Comparison of ENCODE assay signal across 22 mouse cellular contexts in the genomic region with DNA sequence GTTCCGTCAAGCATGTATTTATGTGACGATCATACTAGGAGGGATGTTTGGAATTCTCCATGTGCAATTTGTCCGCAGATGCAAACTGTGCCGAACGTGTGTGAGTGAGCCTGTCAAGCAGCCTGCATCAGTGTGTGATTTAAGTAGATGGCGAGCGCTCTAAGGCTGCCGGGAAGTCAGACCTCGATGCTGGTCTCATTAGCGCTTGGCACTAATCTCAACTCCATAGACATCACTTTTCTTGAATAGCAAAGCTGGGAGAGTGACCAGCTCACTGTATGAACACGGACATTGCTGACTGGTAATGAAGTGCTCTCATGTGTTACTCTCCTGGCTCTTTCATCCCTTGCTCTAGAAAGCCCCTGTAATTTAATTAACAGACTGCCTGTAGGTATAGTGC. TPM values are rescaled to one million over a fixed set of nuclear protein-coding genes. Genes with fewer than 3 reads are reported as not detected.
A peak's percentile ranks its signal among the peaks of the same experiment; 100 is the strongest.
DNase-seq lines count a peak whose midpoint lies in the region; ATAC-seq lines count a peak whose summit lies in the region.
"Had no signal": no experiment of that assay in that cellular context is flagged by ENCODE, and none has a peak within 500 bp of the region (broad histone marks: within the 10 kb centered on the region; RNA-seq: fewer than 3 reads in every experiment).

No protein-coding gene starts in this region.

- no peaks in the 10 kb centered on the region for H3K9me3 ChIP-seq in midbrain, embryonic 13.5 days
- H3K9me3 ChIP-seq in midbrain, embryonic 10.5 days (replicated peaks): no peaks in the 10 kb centered on the region
- no peaks in the 10 kb centered on the region for H3K9me3 ChIP-seq in forebrain, embryonic 15.5 days
- H3K9me3 ChIP-seq in midbrain, embryonic 15.5 days: no peaks in the 10 kb centered on the region
- H3K9me3 ChIP-seq: embryonic facial prominence, embryonic 12.5 days; limb, embryonic 13.5 days; stomach, embryonic 15.5 days had no signal

- peak; percentile 69 for ATAC-seq in midbrain, embryonic 13.5 days
- ATAC-seq in forebrain, embryonic 15.5 days (replicated peaks): peak; percentile 74
- peak; percentile 52 for ATAC-seq in midbrain, embryonic 15.5 days (replicated peaks)
- ATAC-seq: intestine, embryonic 16.5 days; Patski had no signal

- H3K27me3 ChIP-seq in midbrain, embryonic 13.5 days: no peaks in the 10 kb centered on the region
- no peaks in the 10 kb centered on the region for H3K27me3 ChIP-seq in midbrain, embryonic 10.5 days (ENCODE audit: low read depth, poor library complexity, severe bottlenecking)
- H3K27me3 ChIP-seq in forebrain, embryonic 15.5 days: no peaks in the 10 kb centered on the region
- H3K27me3 ChIP-seq in midbrain, embryonic 15.5 days (replicated peaks): no peaks in the 10 kb centered on the region
- H3K27me3 ChIP-seq: embryonic facial prominence, embryonic 12.5 days; limb, embryonic 13.5 days; Patski; stomach, embryonic 15.5 days had no signal

- DNase-seq in midbrain, embryonic 10.5 days (ENCODE audit: low spot score): no peak
- peak; percentile 57 for DNase-seq in retina, postnatal 1 day
- no peak for DNase-seq in ovary, postnatal 36 days (ENCODE audit: low spot score)
- DNase-seq in left cerebral cortex, adult 8-10 months (ENCODE audit: low spot score in 2 of 2): no peak
- DNase-seq: adrenal gland, adult 8-10 months; cerebellum, adult 9-10 months; gastrocnemius, postnatal 14 days; heart, adult 2 months; heart, postnatal 4 days; lung, postnatal 10 days; thymus, adult 18-20 months; thymus, postnatal 4 days had no signal

- peaks cover 23% of the 10 kb centered on the region for H3K4me1 ChIP-seq in midbrain, embryonic 13.5 days (replicated peaks)
- H3K4me1 ChIP-seq in midbrain, embryonic 10.5 days: peaks cover 12% of the 10 kb centered on the region
- peaks cover 20% of the 10 kb centered on the region for H3K4me1 ChIP-seq in forebrain, embryonic 15.5 days
- peaks cover 9% of the 10 kb centered on the region; the same call in 1 of the 2 replicates for H3K4me1 ChIP-seq in midbrain, embryonic 15.5 days
- H3K4me1 ChIP-seq: limb, embryonic 13.5 days; stomach, embryonic 15.5 days had no signal

- H3K4me2 ChIP-seq in midbrain, embryonic 13.5 days (replicated peaks): no peak overlapping the region
- no peak overlapping the region for H3K4me2 ChIP-seq in forebrain, embryonic 15.5 days (replicated peaks)
- H3K4me2 ChIP-seq in midbrain, embryonic 15.5 days: no peak overlapping the region
- H3K4me2 ChIP-seq: embryonic facial prominence, embryonic 12.5 days; limb, embryonic 13.5 days; stomach, embryonic 15.5 days had no signal

- no peak overlapping the region for H3K4me3 ChIP-seq in midbrain, embryonic 13.5 days (replicated peaks)
- H3K4me3 ChIP-seq in midbrain, embryonic 10.5 days: no peak overlapping the region
- H3K4me3 ChIP-seq in forebrain, embryonic 15.5 days: no peak overlapping the region
- H3K4me3 ChIP-seq in midbrain, embryonic 15.5 days: no peak overlapping the region
- H3K4me3 ChIP-seq: embryonic facial prominence, embryonic 12.5 days; erythroblast, embryonic 14.5 days; heart, adult 2 months; limb, embryonic 13.5 days; stomach, embryonic 15.5 days had no signal

- H3K9ac ChIP-seq in midbrain, embryonic 13.5 days (replicated peaks): no peak overlapping the region
- no peak overlapping the region for H3K9ac ChIP-seq in forebrain, embryonic 15.5 days (replicated peaks)
- H3K9ac ChIP-seq in midbrain, embryonic 15.5 days: no peak overlapping the region
- H3K9ac ChIP-seq: embryonic facial prominence, embryonic 12.5 days; limb, embryonic 13.5 days; liver, embryonic 14.5 days; stomach, embryonic 15.5 days had no signal

- WGBS in midbrain, embryonic 13.5 days: 69% methylated on average over 11 of the region's 11 CpGs
- WGBS in midbrain, embryonic 10.5 days: 89% methylated on average over 11 of the region's 11 CpGs
- 27% methylated on average over 11 of the region's 11 CpGs for WGBS in forebrain, embryonic 15.5 days
- 60% methylated on average over 11 of the region's 11 CpGs for WGBS in midbrain, embryonic 15.5 days

- H3K27ac ChIP-seq in midbrain, embryonic 13.5 days: 0 out of 2 replicates have a peak overlapping the region, but pooled peaks have one; percentile 30
- no peak overlapping the region for H3K27ac ChIP-seq in midbrain, embryonic 10.5 days (replicated peaks)
- no peak overlapping the region for H3K27ac ChIP-seq in forebrain, embryonic 15.5 days (replicated peaks)
- H3K27ac ChIP-seq in midbrain, embryonic 15.5 days: 0 out of 2 replicates have a peak overlapping the region, but pooled peaks have one; percentile 30
- H3K27ac ChIP-seq: embryonic facial prominence, embryonic 12.5 days; heart, adult 2 months; limb, embryonic 13.5 days; liver, embryonic 14.5 days; stomach, embryonic 15.5 days had no signal

- peaks cover 23% of the 10 kb centered on the region for H3K36me3 ChIP-seq in midbrain, embryonic 13.5 days
- H3K36me3 ChIP-seq in midbrain, embryonic 10.5 days: peaks cover 29% of the 10 kb centered on the region
- no peaks in the 10 kb centered on the region for H3K36me3 ChIP-seq in forebrain, embryonic 15.5 days
- no peaks in the 10 kb centered on the region for H3K36me3 ChIP-seq in midbrain, embryonic 15.5 days (replicated peaks)
- H3K36me3 ChIP-seq: stomach, embryonic 15.5 days had no signal

RNA-seq across cellular contexts. Expression of a gene that starts 50.6 kb away (rescaled TPM):
- 0.28 and 0.51 TPM in 2 replicates for polyA plus RNA-seq in midbrain, embryonic 13.5 days (2015; fragmentation: Nextera tagmentation; extraction: Ambion mirVana)
- 0.19 and 0.58 TPM in 2 replicates for polyA plus RNA-seq in midbrain, embryonic 10.5 days (2016; fragmentation: Nextera tagmentation; extraction: Ambion mirVana)
- 1.3 TPM in 2 replicates for polyA plus RNA-seq in forebrain, embryonic 15.5 days (2015; fragmentation: Nextera tagmentation; extraction: Ambion mirVana)
- 0.49 and 0.56 TPM in 2 replicates for polyA plus RNA-seq in midbrain, embryonic 15.5 days (2015; fragmentation: Nextera tagmentation; extraction: Ambion mirVana)
- under 1 TPM; 0.39 to 0.50 (median 0.44) TPM for total RNA-seq in left cerebral cortex, adult 8-10 months (2022)
- polyA plus RNA-seq: erythroblast, embryonic 14.5 days had no signal

Comparison
In these comparisons a context has a peak if more than half of its experiments do, and no peak if none do; other contexts are left out.
1. H3K27ac ChIP-seq: peak in midbrain, embryonic 13.5 days (single experiment) and midbrain, embryonic 15.5 days (single experiment); none in midbrain, embryonic 10.5 days (single experiment) and forebrain, embryonic 15.5 days (single experiment).
2. Peak in every context shown above with its lines, with median percentiles within 50 percentile points of each other: ATAC-seq.